22 mouse cellular contexts compared by ENCODE assay signal in genomic region chr2:50921002-50921401, GRCm38 (mm10).
"Had no signal": no experiment of that assay in that cellular context is flagged by ENCODE, and none has a peak within 500 bp of the region (broad histone marks: within the 10 kb centered on the region; RNA-seq: fewer than 3 reads in every experiment).

No protein-coding gene starts in this region.

- H3K27ac ChIP-seq: kidney, postnatal 0 days; left cerebral cortex, adult 2 months; limb, embryonic 13.5 days; liver, embryonic 12.5 days; liver, embryonic 15.5 days; lung, embryonic 15.5 days; macrophage; midbrain, embryonic 12.5 days; neural tube, embryonic 13.5 days had no signal

- H3K4me2 ChIP-seq: limb, embryonic 13.5 days; liver, embryonic 12.5 days; liver, embryonic 15.5 days; lung, embryonic 15.5 days; midbrain, embryonic 12.5 days; neural tube, embryonic 13.5 days had no signal

- DNase-seq: kidney, adult 2 months; kidney, postnatal 25 days; layer of hippocampus, postnatal 36 days; liver; lung, adult 18-20 months; lung, postnatal 14 days; retina, postnatal 1 day; right cerebral cortex, postnatal 25 days; thymus, adult 18-20 months; thymus, postnatal 14 days; thymus, postnatal 4 days had no signal

- H3K9me3 ChIP-seq: limb, embryonic 13.5 days; liver, embryonic 12.5 days; liver, embryonic 15.5 days; lung, embryonic 15.5 days; midbrain, embryonic 12.5 days; neural tube, embryonic 13.5 days had no signal

- H3K36me3 ChIP-seq: limb, embryonic 13.5 days; liver, embryonic 12.5 days; liver, embryonic 15.5 days; lung, embryonic 15.5 days; midbrain, embryonic 12.5 days; neural tube, embryonic 13.5 days had no signal

- H3K4me1 ChIP-seq: limb, embryonic 13.5 days; liver, embryonic 12.5 days; liver, embryonic 15.5 days; lung, embryonic 15.5 days had no signal

- H3K9ac ChIP-seq: limb, embryonic 13.5 days; liver, embryonic 12.5 days; liver, embryonic 15.5 days; lung, embryonic 15.5 days; midbrain, embryonic 12.5 days; neural tube, embryonic 13.5 days had no signal

- H3K27me3 ChIP-seq: limb, embryonic 13.5 days; liver, embryonic 12.5 days; liver, embryonic 15.5 days; lung, embryonic 15.5 days; midbrain, embryonic 12.5 days; neural tube, embryonic 13.5 days had no signal

- H3K4me3 ChIP-seq: left cerebral cortex, adult 2 months; limb, embryonic 13.5 days; liver, embryonic 12.5 days; liver, embryonic 15.5 days; lung, embryonic 15.5 days; midbrain, embryonic 12.5 days; myocyte; neural tube, embryonic 13.5 days had no signal

- ATAC-seq: liver, embryonic 12.5 days; midbrain, embryonic 16.5 days had no signal
